Mouse (Mus musculus) midbrain, embryonic 13.5 days (tissue): Measurements from ENCODE around the gene Foxn3. TPM values are rescaled to one million over a fixed set of nuclear protein-coding genes. Genes with fewer than 3 reads are reported as not detected.
A peak's percentile ranks its signal among the peaks of the same experiment; 100 is the strongest.

Source experiments
- ATAC-seq: fragments of 200-750 bp; cut with Nextera tagmentation; 2 replicates; pipeline ENCODE4 v1.8.0; 2017; ENCODE audit warnings: mild to moderate bottlenecking, moderate TSS enrichment, moderate library complexity
- H3K27ac ChIP-seq: fragments of 300-500 bp; sonication (generic); 2 replicates; pipeline ENCODE4 v1.5.1; 2015; ENCODE audit warnings: inconsistent platforms, mild to moderate bottlenecking, moderate library complexity
- H3K27me3 ChIP-seq: fragments of 300-500 bp; sonication (generic); 2 replicates; pipeline ENCODE4 v1.6.1; 2015; ENCODE audit warnings: mild to moderate bottlenecking, inconsistent platforms
- H3K36me3 ChIP-seq: fragments of 300-500 bp; sonication (generic); 2 replicates; pipeline ENCODE4 v1.6.1; 2015; ENCODE audit warnings: mild to moderate bottlenecking, inconsistent platforms
- H3K4me1 ChIP-seq: fragments of 300-500 bp; sonication (generic); replicated peaks from 2 replicates; pipeline ENCODE4 v1.6.1; 2015; ENCODE audit warnings: inconsistent platforms
- H3K4me2 ChIP-seq: fragments of 300-500 bp; sonication (generic); replicated peaks from 2 replicates; pipeline ENCODE4 v1.6.1; 2015; ENCODE audit warnings: moderate library complexity, mild to moderate bottlenecking, inconsistent platforms
- H3K4me3 ChIP-seq: fragments of 300-500 bp; sonication (generic); replicated peaks from 2 replicates; pipeline ENCODE4 v1.5.1; 2015; ENCODE audit warnings: mild to moderate bottlenecking, inconsistent platforms
- H3K9ac ChIP-seq: fragments of 300-500 bp; sonication (generic); replicated peaks from 2 replicates; pipeline ENCODE4 v1.6.1; 2015; ENCODE audit warnings: mild to moderate bottlenecking, inconsistent platforms
- H3K9me3 ChIP-seq: fragments of 300-500 bp; sonication (generic); 2 replicates; pipeline ENCODE4 v1.6.1; 2016; ENCODE audit warnings: mild to moderate bottlenecking, inconsistent platforms
- WGBS: fragments of 180-500 bp; shearing (Covaris S2); methylation state at CpG from one replicate; pipeline ENCODE4 v1.1.7; 2015; 5-methylcytosine and 5-hydroxymethylcytosine counted together
- polyA plus RNA-seq: library from polyadenylated mRNA; unstranded; fragments of >200 nt; fragmentation: Nextera tagmentation; extraction: Ambion mirVana; gene quantifications from 2 replicates; pipeline ENCODE4 v1.2.1, GENCODE M21; 2015

Foxn3 gene
- polyA plus RNA-seq, 1 experiment from 2014 or later: 83.7 TPM

DNA sequence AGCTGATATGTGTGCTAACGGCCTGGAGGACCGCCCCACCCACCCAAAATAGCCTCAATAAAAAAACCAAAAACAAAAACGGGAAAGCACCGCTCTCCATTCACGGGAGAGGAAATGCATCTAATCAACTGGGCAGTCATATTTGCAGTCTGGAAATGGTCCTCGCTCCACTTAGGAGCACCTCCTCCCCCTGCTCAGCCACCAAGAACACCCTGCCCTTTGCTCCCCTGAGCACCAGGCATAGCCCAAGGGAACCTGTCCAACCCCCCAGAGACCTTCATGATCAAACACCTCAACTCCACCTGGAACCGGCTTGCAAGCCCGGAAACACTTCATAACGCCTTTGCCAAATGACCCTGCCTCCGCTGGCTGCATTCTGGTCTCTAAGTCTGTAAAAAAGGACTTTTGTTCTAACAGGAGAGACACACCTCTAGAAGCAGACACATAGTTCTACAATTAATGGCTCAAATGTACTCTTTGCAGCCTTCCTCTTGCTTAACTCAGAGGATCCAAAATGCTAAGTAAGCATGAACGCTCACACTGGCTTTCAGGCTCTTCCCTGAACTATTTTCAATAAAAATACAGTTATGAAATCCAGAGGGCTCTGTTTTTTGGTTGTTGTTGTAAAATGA lies 2.6 kb downstream of the Foxn3 start:
- Histone ChIP-seq H3K9ac (0 out of 2 replicates have a peak overlapping the region, but pooled peaks have one; percentile 89), H3K27me3 (peaks cover 5% of the 10 kb centered on the region; the same call in 1 of the 2 replicates), H3K36me3 (no peaks in the 10 kb centered on the region; the same call in 1 of the 2 replicates), H3K27ac (no peak overlapping the region), H3K4me3 (peak overlapping the region; percentile 84; the same call in 1 of the 2 replicates), H3K9me3 (no peaks in the 10 kb centered on the region), H3K4me2 (peak overlapping the region; percentile 59), H3K4me1 (peaks cover 24% of the 10 kb centered on the region)
- WGBS: 78% methylated on average over 11 of the region's 11 CpGs
- no peak for ATAC-seq

GRCm38 (mm10) chr12:99559483-99559882 lies 3.9 kb downstream of the Foxn3 start:
- Histone ChIP-seq H3K9me3 (no peaks in the 10 kb centered on the region), H3K9ac (no peak overlapping the region), H3K4me1 (peaks cover 24% of the 10 kb centered on the region), H3K4me3 (no peak overlapping the region), H3K36me3 (no peaks in the 10 kb centered on the region; the same call in 1 of the 2 replicates), H3K4me2 (no peak overlapping the region), H3K27me3 (no peaks in the 10 kb centered on the region), H3K27ac (no peak overlapping the region)
- no peak for ATAC-seq
- WGBS: 91% methylated on average over 11 of the region's 11 CpGs

- ATAC-seq: no peak
- Histone ChIP-seq H3K36me3 (no peaks in the 10 kb centered on the region; the same call in 1 of the 2 replicates), H3K27me3 (no peaks in the 10 kb centered on the region), H3K9me3 (no peaks in the 10 kb centered on the region), H3K4me3 (no peak overlapping the region), H3K4me2 (no peak overlapping the region), H3K27ac (no peak overlapping the region), H3K9ac (no peak overlapping the region), H3K4me1 (peaks cover 23% of the 10 kb centered on the region)
- 86% methylated on average over 4 of the region's 4 CpGs for WGBS
Measured at GRCm38 (mm10) chr12:99558476-99558875, 4.9 kb downstream of the Foxn3 start.

- Histone ChIP-seq H3K27me3 (no peaks in the 10 kb centered on the region), H3K9me3 (no peaks in the 10 kb centered on the region), H3K4me2 (no peak overlapping the region), H3K9ac (no peak overlapping the region), H3K4me1 (peaks cover 23% of the 10 kb centered on the region), H3K27ac (no peak overlapping the region), H3K4me3 (no peak overlapping the region), H3K36me3 (no peaks in the 10 kb centered on the region; the same call in 1 of the 2 replicates)
- no peak for ATAC-seq
- WGBS: 68% methylated on average over 8 of the region's 8 CpGs
Measured at GRCm38 (mm10) chr12:99557498-99557897, 5.9 kb downstream of the Foxn3 start.

DNA sequence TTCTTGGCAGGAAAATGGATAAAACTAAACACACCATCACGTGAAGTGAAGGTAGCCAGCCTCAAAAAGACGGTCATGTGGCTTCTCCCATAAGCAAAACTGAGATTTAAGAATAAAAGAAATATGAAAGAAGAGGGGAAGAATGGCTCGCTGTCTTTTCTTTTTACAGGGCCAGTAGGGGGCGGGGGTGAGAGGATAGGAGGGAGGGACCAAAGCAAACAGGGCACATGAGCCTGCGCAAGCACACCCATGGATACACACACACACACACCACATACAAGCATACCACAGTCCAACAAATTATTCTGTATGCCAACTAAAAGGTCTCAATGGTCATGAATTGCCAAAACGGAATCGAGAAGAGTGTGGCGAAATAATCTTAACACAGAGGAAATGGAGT lies 12.8 kb downstream of the Foxn3 start:
- WGBS: 68% methylated on average over 8 of the region's 8 CpGs
- Histone ChIP-seq H3K4me2 (no peak overlapping the region), H3K27ac (no peak overlapping the region), H3K4me1 (peaks cover 9% of the 10 kb centered on the region; the same call in 1 of the 2 replicates), H3K9ac (no peak overlapping the region), H3K27me3 (no peaks in the 10 kb centered on the region), H3K36me3 (no peaks in the 10 kb centered on the region), H3K9me3 (no peaks in the 10 kb centered on the region), H3K4me3 (no peak overlapping the region)
- no peak for ATAC-seq

GRCm38 (mm10) chr12:99549811-99550210 lies 13.6 kb downstream of the Foxn3 start:
- Histone ChIP-seq H3K4me2 (no peak overlapping the region), H3K27me3 (no peaks in the 10 kb centered on the region), H3K36me3 (no peaks in the 10 kb centered on the region), H3K4me1 (peaks cover 12% of the 10 kb centered on the region; the same call in 1 of the 2 replicates), H3K4me3 (no peak overlapping the region), H3K9ac (no peak overlapping the region), H3K9me3 (no peaks in the 10 kb centered on the region), H3K27ac (no peak overlapping the region)
- ATAC-seq: no peak
- WGBS: 96% methylated on average over 10 of the region's 10 CpGs

DNA sequence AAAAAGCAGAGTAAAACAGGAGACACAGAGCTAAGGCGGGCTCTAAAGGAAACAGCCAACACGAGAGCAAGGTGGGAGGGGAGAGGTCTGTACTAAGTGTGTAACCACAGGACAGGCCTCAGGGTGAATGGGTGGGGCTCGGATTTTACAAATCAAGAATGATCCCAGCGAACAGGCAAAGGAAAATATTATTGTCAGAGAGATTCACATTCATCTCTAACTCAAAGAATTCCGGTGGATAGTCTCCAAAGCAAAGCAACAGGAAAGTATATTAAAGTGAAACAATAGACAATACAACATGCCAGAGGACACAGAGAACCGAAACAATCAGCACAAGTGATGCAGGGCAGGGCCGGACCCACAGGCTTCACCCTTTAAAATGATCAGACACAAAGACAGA lies 15.0 kb downstream of the Foxn3 start:
- peaks cover 6% of the 10 kb centered on the region; the same call in 1 of the 2 replicates for H3K4me1 ChIP-seq
- 86% methylated on average over 7 of the region's 7 CpGs for WGBS
- H3K27ac ChIP-seq: no peak overlapping the region
- H3K9me3 ChIP-seq: peaks cover 3% of the 10 kb centered on the region; the same call in 1 of the 2 replicates
- no peak for ATAC-seq
- H3K4me2 ChIP-seq: no peak overlapping the region
- H3K27me3 ChIP-seq: no peaks in the 10 kb centered on the region
- 0 out of 2 replicates have a peak, but pooled peaks cover 9% of the 10 kb centered on the region for H3K36me3 ChIP-seq
- no peak overlapping the region for H3K9ac ChIP-seq
- no peak overlapping the region for H3K4me3 ChIP-seq

DNA sequence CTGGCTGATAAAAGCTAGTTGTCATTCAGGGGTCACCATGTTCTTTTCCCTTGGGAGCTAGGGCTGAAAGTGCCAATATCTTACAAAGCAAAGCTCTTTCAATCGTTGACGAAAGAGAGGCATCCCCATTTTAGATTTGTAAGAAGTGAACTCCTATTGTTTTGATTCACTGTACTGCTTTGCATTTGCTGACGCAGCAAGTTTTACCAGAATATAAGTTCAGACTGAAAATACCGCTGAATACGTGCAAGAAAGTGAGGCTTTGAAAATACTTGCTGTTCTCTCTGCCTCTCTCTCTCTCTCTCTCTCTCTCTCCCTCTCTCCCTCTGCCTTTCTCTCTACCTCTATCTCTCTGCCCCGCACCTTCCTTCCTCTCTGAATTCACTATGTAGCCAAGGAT lies 16.1 kb downstream of the Foxn3 start:
- WGBS: 89% methylated on average over 6 of the region's 6 CpGs

DNA sequence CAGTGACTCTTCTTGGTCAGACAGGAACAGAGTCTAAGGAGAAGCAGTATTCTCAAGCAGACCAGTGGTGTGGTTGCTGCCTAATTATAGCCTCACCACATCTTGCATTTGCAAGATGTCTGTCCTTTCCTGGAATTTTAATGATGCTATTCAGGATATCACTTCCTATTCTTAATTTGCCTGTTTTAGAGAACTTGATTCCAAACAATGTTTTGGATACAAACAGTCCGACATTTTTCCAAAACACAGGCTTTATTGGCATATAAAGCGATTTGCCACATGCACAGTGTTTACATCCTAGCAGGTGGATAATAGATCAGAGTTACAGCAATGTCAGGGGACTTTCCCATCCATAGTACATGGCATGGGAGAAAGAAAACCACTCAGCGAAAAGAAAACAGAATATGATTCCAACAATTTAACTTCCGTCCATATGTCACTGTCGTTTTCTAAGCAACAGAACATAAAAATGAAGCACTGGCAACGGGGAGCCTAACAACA lies 18.1 kb downstream of the Foxn3 start:
- WGBS: 74% methylated on average over 6 of the region's 6 CpGs
- no peaks in the 10 kb centered on the region for H3K27me3 ChIP-seq
- H3K4me3 ChIP-seq: no peak overlapping the region
- peaks cover 6% of the 10 kb centered on the region; the same call in 1 of the 2 replicates for H3K4me1 ChIP-seq
- H3K36me3 ChIP-seq: 0 out of 2 replicates have a peak, but pooled peaks cover 12% of the 10 kb centered on the region
- peaks cover 5% of the 10 kb centered on the region; the same call in 1 of the 2 replicates for H3K9me3 ChIP-seq
- no peak for ATAC-seq
- H3K4me2 ChIP-seq: no peak overlapping the region
- H3K9ac ChIP-seq: no peak overlapping the region
- H3K27ac ChIP-seq: no peak overlapping the region

More for the DNA sequence above, 16.1 kb downstream of the Foxn3 start:
- no peak overlapping the region for H3K9ac ChIP-seq
- no peak overlapping the region for H3K4me2 ChIP-seq
- H3K9me3 ChIP-seq: peaks cover 5% of the 10 kb centered on the region; the same call in 1 of the 2 replicates
- 0 out of 2 replicates have a peak, but pooled peaks cover 12% of the 10 kb centered on the region for H3K36me3 ChIP-seq
- H3K27ac ChIP-seq: no peak overlapping the region
- no peaks in the 10 kb centered on the region for H3K27me3 ChIP-seq
- no peak overlapping the region for H3K4me3 ChIP-seq
- peaks cover 6% of the 10 kb centered on the region; the same call in 1 of the 2 replicates for H3K4me1 ChIP-seq
- ATAC-seq: no peak

- no peak overlapping the region for H3K27ac ChIP-seq
- 89% methylated on average over 15 of the region's 15 CpGs for WGBS
- ATAC-seq: no peak
Measured at GRCm38 (mm10) chr12:99544262-99545128, 18.9 kb downstream of the Foxn3 start.

DNA sequence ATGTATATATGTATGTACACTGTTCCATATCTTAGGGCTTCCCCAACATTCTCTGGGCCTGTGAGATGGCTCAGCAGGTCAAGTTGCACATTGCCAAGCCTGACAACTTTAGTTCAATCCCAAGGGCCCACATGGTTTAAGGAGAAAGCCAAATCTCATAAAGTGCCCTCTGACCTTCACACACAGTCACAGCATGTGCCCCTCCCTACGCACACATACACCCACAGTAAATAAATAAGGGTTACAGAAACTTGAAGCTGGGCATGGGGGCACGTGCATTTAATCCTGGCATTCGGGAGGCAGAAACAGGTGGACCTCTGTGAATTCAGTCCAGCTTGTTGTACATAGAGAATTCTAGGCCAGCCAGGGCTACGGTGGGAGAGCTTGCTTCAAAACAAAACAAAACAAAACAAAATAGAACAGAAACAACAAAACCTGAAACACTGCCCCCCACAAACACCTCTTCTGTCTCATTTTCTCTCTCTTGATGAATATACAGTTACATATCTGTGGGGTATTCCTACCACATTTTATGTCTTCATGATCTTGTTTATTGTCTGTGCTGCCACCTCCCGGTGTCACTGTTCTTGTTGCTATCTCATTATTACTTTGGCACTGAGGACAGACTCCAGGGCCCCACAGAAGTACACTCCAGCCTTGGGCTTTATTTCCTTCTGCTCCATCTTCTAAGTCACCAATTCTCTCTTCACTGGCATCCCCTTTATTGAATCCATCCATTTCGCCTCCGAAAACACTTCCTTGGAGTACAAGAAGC lies 19.8 kb downstream of the Foxn3 start:
- Histone ChIP-seq H3K27ac (no peak overlapping the region), H3K4me3 (no peak overlapping the region), H3K9ac (no peak overlapping the region), H3K9me3 (peaks cover 5% of the 10 kb centered on the region; the same call in 1 of the 2 replicates), H3K4me1 (peaks cover 6% of the 10 kb centered on the region; the same call in 1 of the 2 replicates), H3K36me3 (0 out of 2 replicates have a peak, but pooled peaks cover 12% of the 10 kb centered on the region), H3K27me3 (no peaks in the 10 kb centered on the region), H3K4me2 (no peak overlapping the region)
- ATAC-seq: no peak
- 96% methylated on average over 7 of the region's 7 CpGs for WGBS

More at GRCm38 (mm10) chr12:99544262-99545128, 18.9 kb downstream of the Foxn3 start:
- Histone ChIP-seq H3K36me3 (0 out of 2 replicates have a peak, but pooled peaks cover 12% of the 10 kb centered on the region), H3K4me1 (peaks cover 6% of the 10 kb centered on the region; the same call in 1 of the 2 replicates), H3K9ac (no peak overlapping the region), H3K4me3 (no peak overlapping the region), H3K4me2 (no peak overlapping the region), H3K9me3 (peaks cover 5% of the 10 kb centered on the region; the same call in 1 of the 2 replicates), H3K27me3 (no peaks in the 10 kb centered on the region)
